Mouse (Mus musculus): Measurements from ENCODE around the gene Zfp827.

DNA sequence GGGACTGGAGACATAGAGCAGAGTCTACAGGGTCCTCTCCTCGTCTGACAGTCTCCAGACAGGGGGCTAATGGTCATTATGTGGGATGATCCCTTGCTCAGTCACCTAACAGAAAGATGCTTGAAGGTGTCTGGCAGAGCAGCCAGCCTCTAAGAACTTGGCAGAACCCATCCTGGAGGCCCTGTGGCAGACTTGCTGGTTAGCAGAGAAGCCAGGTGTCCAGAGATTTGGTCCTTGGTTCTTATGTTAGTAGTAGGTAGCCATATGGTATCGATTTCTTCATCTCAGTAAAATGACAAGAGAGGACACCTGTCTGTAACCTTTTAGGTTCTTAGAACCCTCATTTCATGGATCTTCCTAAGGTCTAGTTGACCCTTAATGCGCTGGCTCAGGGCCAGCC lies 28.9 kb downstream of the Zfp827 start:
- TF ChIP-seq CTCF (IDR thresholded peaks at IDR 0.05; ENCODE audit: insufficient read depth, low read depth, low read length) (no peak), POLR2A (IDR thresholded peaks at IDR 0.05; ENCODE audit: insufficient read depth, low read depth, low read length) (no peak)
